Mouse (Mus musculus) hindbrain, postnatal 0 days (tissue): ENCODE data around the gene Zfand2b. TPM values are rescaled to one million over a fixed set of nuclear protein-coding genes. Genes with fewer than 3 reads are reported as not detected.

ENCODE experiments used
- ATAC-seq: fragments of 200-750 bp; cut with Nextera tagmentation; 2 replicates; pipeline ENCODE4 v1.8.0; 2017; ENCODE audit warnings: mild to moderate bottlenecking, moderate TSS enrichment, moderate library complexity
- DNase-seq: peaks from one replicate; pipeline ENCODE4 v3.0.0-alpha.2; 2015; ENCODE audit warnings: low spot score
- H3K27ac ChIP-seq: fragments of 300-500 bp; sonication (generic); 2 replicates; pipeline ENCODE4 v1.5.1; 2014; ENCODE audit warnings: mild to moderate bottlenecking
- H3K27me3 ChIP-seq: fragments of 300-500 bp; sonication (generic); 2 replicates; pipeline ENCODE4 v1.6.1; 2014; ENCODE audit warnings: low read length, mixed read lengths; ENCODE audit not compliant: insufficient read depth
- H3K36me3 ChIP-seq: fragments of 300-500 bp; sonication (generic); 2 replicates; pipeline ENCODE4 v1.6.1; 2014; ENCODE audit warnings: low read length, mixed read lengths; ENCODE audit not compliant: insufficient read depth
- H3K4me1 ChIP-seq: fragments of 300-500 bp; sonication (generic); 2 replicates; pipeline ENCODE4 v1.6.1; 2014; ENCODE audit warnings: antibody characterized with exemption, low read length, mixed read lengths; ENCODE audit not compliant: insufficient read depth
- H3K4me2 ChIP-seq: fragments of 300-500 bp; sonication (generic); 2 replicates; pipeline ENCODE4 v1.6.1; 2014; ENCODE audit warnings: low read depth, mild to moderate bottlenecking, low read length, moderate library complexity, mixed read lengths
- H3K4me3 ChIP-seq: fragments of 300-500 bp; sonication (generic); 2 replicates; pipeline ENCODE4 v1.5.1; 2014; ENCODE audit warnings: low read length
- H3K9ac ChIP-seq: fragments of 300-500 bp; sonication (generic); replicated peaks from 2 replicates; pipeline ENCODE4 v1.6.1; 2014; ENCODE audit warnings: mild to moderate bottlenecking, low read length, moderate library complexity, mixed read lengths
- H3K9me3 ChIP-seq: fragments of 300-500 bp; sonication (generic); 2 replicates; pipeline ENCODE4 v1.6.1; 2016; ENCODE audit warnings: low read length, mixed read lengths
- CTCF ChIP-seq: IDR thresholded peaks from 2 replicates; pipeline ENCODE4 v1.5.1; 2016; ENCODE audit warnings: antibody characterized with exemption, control low read depth, low read depth
- WGBS: fragments of 180-500 bp; shearing (Covaris S2); extraction: QIAGEN DNeasy Blood & Tissue Kit; methylation state at CpG from one replicate; pipeline ENCODE4 v1.1.7; 2014; 5-methylcytosine and 5-hydroxymethylcytosine counted together
- polyA plus RNA-seq: library from polyadenylated mRNA; unstranded; fragments of >200 nt; fragmentation: Nextera tagmentation; extraction: Ambion mirVana; gene quantifications from 2 replicates; pipeline ENCODE4 v1.2.1, GENCODE M21; 2015
- total RNA-seq: library from RNA; depleted of rRNA; stranded (reverse); fragments of >200 nt; gene quantifications from 2 replicates; pipeline ENCODE4 v1.2.3, GENCODE M21; 2014

The Zfand2b gene
- total and polyA plus RNA-seq, 2 experiments from 2014 or later, result 45.0 to 49.5 TPM

- peak; percentile 60 for TF ChIP-seq CTCF
Measured at GRCm38 (mm10) chr1:75142301-75143261, 25.9 kb upstream of the Zfand2b start, which contains the start of the genes Cnppd1 and Retreg2. Gene Cnppd1 (minus strand): TSS chr1:75142711. Gene Retreg2 (plus strand): TSS chr1:75142778.

DNA sequence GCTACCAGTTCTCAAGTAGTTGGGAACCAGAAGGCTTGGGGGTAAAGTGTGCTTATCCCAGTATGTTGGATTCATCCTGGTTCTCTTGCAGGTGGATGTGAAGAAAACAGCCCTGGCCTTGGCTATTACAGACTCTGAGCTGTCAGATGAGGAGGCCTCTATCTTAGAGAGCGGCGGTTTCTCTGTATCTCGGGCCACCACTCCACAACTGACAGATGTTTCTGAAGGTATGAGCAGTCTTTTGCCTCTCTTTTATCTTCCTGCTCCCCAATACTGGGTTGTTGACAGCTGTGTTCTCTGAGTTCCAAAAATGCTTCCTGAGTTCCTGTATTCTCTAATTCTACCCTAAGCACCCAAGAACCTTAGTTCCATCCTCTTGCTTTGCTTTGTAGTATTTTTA, 22.9 kb upstream of the Zfand2b start:
- no peak overlapping the region for H3K9ac ChIP-seq
- 98% methylated on average over 3 of the region's 3 CpGs for WGBS
- DNase-seq (no peak), ATAC-seq (no peak)
- H3K36me3 ChIP-seq, result peaks cover 43% of the 10 kb centered on the region
- H3K9me3 ChIP-seq, result no peaks in the 10 kb centered on the region
- no peaks in the 10 kb centered on the region for H3K27me3 ChIP-seq
- TF ChIP-seq CTCF, result no peak
- H3K4me1 ChIP-seq, result peaks cover 10% of the 10 kb centered on the region
- no peak overlapping the region for H3K4me2 ChIP-seq
- H3K27ac ChIP-seq, result no peak overlapping the region
- no peak overlapping the region for H3K4me3 ChIP-seq

More at GRCm38 (mm10) chr1:75142301-75143261, 25.9 kb upstream of the Zfand2b start, which contains the start of the genes Cnppd1 and Retreg2:
- Histone ChIP-seq H3K27ac (peak within 1 kb of the TSS; percentile 98), H3K36me3 (peaks cover 42% of the 10 kb centered on the region), H3K27me3 (no peaks in the 10 kb centered on the region), H3K4me3 (peak within 1 kb of the TSS; percentile 91), H3K9ac (peak within 1 kb of the TSS; percentile 96), H3K4me1 (peaks cover 13% of the 10 kb centered on the region), H3K4me2 (peak within 1 kb of the TSS; percentile 97), H3K9me3 (no peaks in the 10 kb centered on the region)
- ATAC-seq (peak; percentile 86), DNase-seq (peak; percentile 98)
- whole genome bisulfite sequencing, result 1% methylated on average over 86 of the region's 91 CpGs

GRCm38 (mm10) chr1:75147411-75148135, 20.9 kb upstream of the Zfand2b start:
- Histone ChIP-seq H3K9ac (no peak overlapping the region), H3K27ac (no peak overlapping the region), H3K9me3 (no peaks in the 10 kb centered on the region), H3K4me1 (0 out of 2 replicates have a peak, but pooled peaks cover 5% of the 10 kb centered on the region), H3K4me2 (no peak overlapping the region), H3K27me3 (no peaks in the 10 kb centered on the region), H3K36me3 (peaks cover 43% of the 10 kb centered on the region), H3K4me3 (no peak overlapping the region)
- TF ChIP-seq CTCF, result no peak
- WGBS, result 88% methylated on average over 7 of the region's 7 CpGs
- no peak for DNase-seq
- no peak for ATAC-seq

- Histone ChIP-seq H3K4me3 (no peak overlapping the region), H3K27ac (no peak overlapping the region), H3K27me3 (no peaks in the 10 kb centered on the region), H3K4me1 (0 out of 2 replicates have a peak, but pooled peaks cover 3% of the 10 kb centered on the region), H3K36me3 (peaks cover 43% of the 10 kb centered on the region), H3K9ac (no peak overlapping the region), H3K9me3 (no peaks in the 10 kb centered on the region), H3K4me2 (no peak overlapping the region)
- ATAC-seq (no peak), DNase-seq (no peak)
- WGBS, result 88% methylated on average over 4 of the region's 4 CpGs
- TF ChIP-seq CTCF, result no peak
Measured at GRCm38 (mm10) chr1:75148727-75149126, 19.7 kb upstream of the Zfand2b start.

GRCm38 (mm10) chr1:75155837-75156236, 12.6 kb upstream of the Zfand2b start:
- no peak overlapping the region for H3K4me2 ChIP-seq
- H3K36me3 ChIP-seq, result no peaks in the 10 kb centered on the region
- TF ChIP-seq CTCF, result no peak
- H3K27me3 ChIP-seq, result no peaks in the 10 kb centered on the region
- H3K4me3 ChIP-seq, result no peak overlapping the region
- 68% methylated on average over 3 of the region's 3 CpGs for WGBS
- H3K9ac ChIP-seq, result no peak overlapping the region
- DNase-seq, result no peak
- no peaks in the 10 kb centered on the region for H3K4me1 ChIP-seq
- no peaks in the 10 kb centered on the region for H3K9me3 ChIP-seq
- H3K27ac ChIP-seq, result no peak overlapping the region
- ATAC-seq, result no peak

DNA sequence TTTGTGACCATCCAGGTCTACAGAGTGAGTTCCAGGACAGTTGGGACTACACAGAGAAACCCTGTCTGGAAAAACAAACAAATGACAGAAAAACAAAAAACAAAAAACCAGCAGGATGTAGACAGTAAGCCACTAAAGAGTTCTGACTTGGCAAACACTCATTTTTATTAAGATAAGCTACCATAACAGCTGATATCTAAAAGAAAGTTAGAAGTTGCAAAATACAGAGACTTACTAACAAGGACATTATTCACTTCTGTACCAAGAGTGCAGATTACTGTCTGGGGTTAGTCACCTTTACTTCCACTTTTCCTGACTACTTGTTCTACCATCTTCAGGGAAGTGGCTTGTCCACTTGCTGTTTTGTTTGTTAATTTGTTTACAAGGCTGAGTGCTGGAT, 9.5 kb upstream of the Zfand2b start:
- Histone ChIP-seq H3K9me3 (no peaks in the 10 kb centered on the region), H3K27ac (no peak overlapping the region), H3K4me3 (no peak overlapping the region), H3K36me3 (no peaks in the 10 kb centered on the region), H3K9ac (no peak overlapping the region), H3K4me2 (no peak overlapping the region), H3K27me3 (no peaks in the 10 kb centered on the region), H3K4me1 (no peaks in the 10 kb centered on the region)
- ATAC-seq (no peak), DNase-seq (no peak)
- no peak for TF ChIP-seq CTCF
